18 mouse cellular contexts compared by ENCODE assay signal in the genomic region with DNA sequence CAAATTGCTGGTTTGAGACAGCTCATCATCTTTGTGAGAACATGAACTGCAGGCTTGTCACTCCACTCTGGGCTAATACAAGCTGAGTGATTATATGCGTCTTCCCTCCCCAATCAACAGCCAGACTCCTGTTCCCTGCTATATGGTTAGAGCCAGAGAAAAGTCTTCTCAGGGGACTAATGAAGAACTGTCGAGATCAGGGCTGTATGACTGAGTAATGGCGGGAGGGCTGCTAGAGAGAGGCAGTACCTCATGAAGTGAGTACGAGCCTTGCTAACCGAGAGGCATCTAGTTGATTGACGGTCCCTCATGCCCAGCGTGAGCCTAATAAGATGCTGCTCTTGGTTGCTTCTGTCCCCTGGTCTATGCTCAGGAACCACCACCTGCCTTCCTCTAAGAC. TPM values are rescaled to one million over a fixed set of nuclear protein-coding genes. Genes with fewer than 3 reads are reported as not detected.
"Had no signal": no experiment of that assay in that cellular context is flagged by ENCODE, and none has a peak within 500 bp of the region (broad histone marks: within the 10 kb centered on the region; RNA-seq: fewer than 3 reads in every experiment).

No protein-coding gene starts in this region.

- H3K36me3 ChIP-seq: kidney, embryonic 15.5 days; limb, embryonic 13.5 days; midbrain, embryonic 12.5 days had no signal

- H3K27ac ChIP-seq: kidney, embryonic 15.5 days; limb, embryonic 13.5 days; liver, embryonic 14.5 days; midbrain, embryonic 12.5 days; stomach, postnatal 0 days had no signal

- H3K4me1 ChIP-seq: kidney, embryonic 15.5 days; limb, embryonic 13.5 days had no signal

- H3K9ac ChIP-seq: kidney, embryonic 15.5 days; limb, embryonic 13.5 days; liver, embryonic 14.5 days; midbrain, embryonic 12.5 days had no signal

- H3K4me2 ChIP-seq: kidney, embryonic 15.5 days; limb, embryonic 13.5 days; midbrain, embryonic 12.5 days had no signal

- H3K4me3 ChIP-seq: kidney, embryonic 15.5 days; limb, embryonic 13.5 days; midbrain, embryonic 12.5 days had no signal

- DNase-seq: kidney, postnatal 14 days; left cerebral cortex, postnatal 4 days; lung, adult 18-20 months had no signal

- H3K9me3 ChIP-seq: kidney, embryonic 15.5 days; limb, embryonic 13.5 days; midbrain, embryonic 12.5 days had no signal

- H3K27me3 ChIP-seq: kidney, embryonic 15.5 days; limb, embryonic 13.5 days; midbrain, embryonic 12.5 days had no signal

RNA-seq across cellular contexts. Expression of a gene that starts 19.1 kb away (rescaled TPM):
- total RNA-seq: layer of hippocampus, adult 8-10 months; layer of hippocampus, postnatal 14 days; left cerebral cortex, adult 18-20 months; left cerebral cortex, postnatal 10 days; left cerebral cortex, postnatal 4 days; liver, adult 2 months; megakaryocyte-erythroid progenitor cell, adult 5-6 weeks; midbrain, postnatal 0 days had no signal
- polyA plus RNA-seq: large intestine, adult 2 months; limb, embryonic 13.5 days; liver, adult 2 months; liver, embryonic 14.5 days; lung, embryonic 16.5 days; midbrain, embryonic 12.5 days; midbrain, postnatal 0 days; neural tube, embryonic 11.5 days; stomach, postnatal 0 days had no signal

RNA-seq across cellular contexts. Expression of a gene that starts 30.1 kb away (rescaled TPM):
- total RNA-seq: layer of hippocampus, adult 8-10 months; layer of hippocampus, postnatal 14 days; left cerebral cortex, adult 18-20 months; left cerebral cortex, postnatal 10 days; left cerebral cortex, postnatal 4 days; liver, adult 2 months; megakaryocyte-erythroid progenitor cell, adult 5-6 weeks; midbrain, postnatal 0 days had no signal
- polyA plus RNA-seq: kidney, embryonic 15.5 days; large intestine, adult 2 months; limb, embryonic 13.5 days; liver, adult 2 months; liver, embryonic 14.5 days; lung, embryonic 16.5 days; midbrain, embryonic 12.5 days; midbrain, postnatal 0 days; neural tube, embryonic 11.5 days; stomach, postnatal 0 days had no signal
